Mouse (Mus musculus) gonadal fat pad, adult 2 months (tissue): ENCODE measurements around the gene Gm21748. TPM values are rescaled to one million over a fixed set of nuclear protein-coding genes. Genes with fewer than 3 reads are reported as not detected.
"Not testable (repeated sequence)": the region's sequence is repeated elsewhere in the genome, so short reads cannot be mapped to it uniquely, and the experiment has no call there.

Experiments used
- DNase-seq: peaks from one replicate; pipeline ENCODE4 v3.0.0-alpha.2; 2012; ENCODE audit warnings: low read depth
- polyA plus RNA-seq: library from polyadenylated mRNA; depleted of rRNA; stranded (reverse); fragments of >200 nt; gene quantifications from 2 replicates; pipeline ENCODE4 v1.2.3, GENCODE M21; 2012; rRNA removed

The Gm21748 gene
- polyA plus RNA-seq, result not detected in 2 replicates

DNA sequence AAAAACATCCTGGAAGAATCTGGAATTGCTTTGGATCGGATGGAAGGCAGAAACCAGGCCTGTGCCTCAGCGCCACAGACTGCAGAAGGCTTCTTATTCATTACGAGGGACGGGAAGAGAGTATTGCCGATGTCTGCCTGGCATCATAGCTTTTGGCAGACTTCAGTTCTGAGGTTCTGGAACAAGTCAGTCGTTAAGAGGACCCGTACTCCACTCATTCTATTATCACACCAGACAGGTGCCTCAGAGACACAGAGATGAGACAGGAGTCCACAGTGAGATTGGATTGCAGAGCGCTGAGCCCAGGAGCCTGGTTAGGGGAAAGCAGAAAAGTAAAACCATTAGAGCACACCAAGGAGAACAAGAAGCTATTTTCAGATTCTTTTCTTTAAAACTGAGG, at the start of gene Gm21748:
Gene Gm21748, minus strand, starts transcription at position 101 of the 400 bp plus-strand sequence.
- not testable (repeated sequence) for DNase-seq

Other genes starting within 250 kb of the Gm21748 start
- not detected in 2 replicates for gene Gm21860, start 84.4 kb downstream of the Gm21748 start, polyA plus RNA-seq
- gene Gm47283, start 54.4 kb downstream of the Gm21748 start, polyA plus RNA-seq, result not detected in 2 replicates